Comparison of ENCODE assay signal across 16 mouse cellular contexts in the genomic region with DNA sequence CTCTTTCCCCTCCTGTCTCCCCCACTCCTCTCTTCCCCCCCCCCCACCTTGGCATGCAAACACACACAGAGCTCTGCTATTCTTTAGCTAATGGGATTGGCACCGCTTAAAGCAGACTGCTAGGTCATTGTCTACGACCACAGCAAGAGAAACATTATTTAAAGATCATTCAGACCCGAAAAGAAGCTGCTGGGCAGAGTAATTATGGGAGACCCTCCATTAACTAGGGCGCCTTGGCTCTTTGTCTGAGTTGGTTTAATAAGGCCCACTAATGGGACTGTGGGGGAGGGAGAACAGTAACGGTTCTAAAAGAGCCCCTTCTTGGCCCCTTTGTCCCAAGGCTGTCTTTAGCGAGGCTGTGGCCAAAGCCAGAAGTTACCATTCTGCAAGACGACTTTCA. TPM values are rescaled to one million over a fixed set of nuclear protein-coding genes. Genes with fewer than 3 reads are reported as not detected.
A peak's percentile ranks its signal among the peaks of the same experiment; 100 is the strongest.
DNase-seq lines count a peak whose midpoint lies in the region; ATAC-seq lines count a peak whose summit lies in the region.
"Had no signal": no experiment of that assay in that cellular context is flagged by ENCODE, and none has a peak within 500 bp of the region (broad histone marks: within the 10 kb centered on the region; RNA-seq: fewer than 3 reads in every experiment).

No protein-coding gene starts in this region.

- peak overlapping the region; percentile 15; the same call in 1 of the 2 replicates for H3K4me2 ChIP-seq in forebrain, embryonic 11.5 days (ENCODE audit: low read depth, low read length, severe bottlenecking)
- H3K4me2 ChIP-seq in hindbrain, embryonic 13.5 days = no peak overlapping the region
- peak overlapping the region; percentile 24; the same call in 1 of the 2 replicates for H3K4me2 ChIP-seq in midbrain, embryonic 14.5 days (ENCODE audit: low read length)
- H3K4me2 ChIP-seq: embryonic facial prominence, embryonic 13.5 days; liver, embryonic 13.5 days; stomach, embryonic 15.5 days had no signal

- H3K27me3 ChIP-seq in forebrain, embryonic 11.5 days (ENCODE audit: control insufficient read depth, insufficient read depth, low read length) = peaks cover 40% of the 10 kb centered on the region
- no peaks in the 10 kb centered on the region for H3K27me3 ChIP-seq in hindbrain, embryonic 13.5 days
- no peaks in the 10 kb centered on the region for H3K27me3 ChIP-seq in midbrain, embryonic 14.5 days (ENCODE audit: control insufficient read depth, insufficient read depth, low read length)
- H3K27me3 ChIP-seq: embryonic facial prominence, embryonic 13.5 days; liver, embryonic 13.5 days; stomach, embryonic 15.5 days had no signal

- WGBS in forebrain, embryonic 11.5 days = 7% methylated on average over 7 of the region's 7 CpGs
- WGBS in hindbrain, embryonic 13.5 days = 12% methylated on average over 7 of the region's 7 CpGs
- 4% methylated on average over 7 of the region's 7 CpGs for WGBS in midbrain, embryonic 14.5 days

- ATAC-seq in forebrain, embryonic 11.5 days (replicated peaks; ENCODE audit: low FRiP score) = peak; percentile 78
- peak; percentile 72; the same call in 1 of the 2 replicates for ATAC-seq in hindbrain, embryonic 13.5 days (ENCODE audit: low FRiP score)
- 0 out of 2 replicates have a peak, but pooled peaks have one; percentile 24 for ATAC-seq in midbrain, embryonic 14.5 days (ENCODE audit: low FRiP score, low TSS enrichment)
- ATAC-seq: intestine, embryonic 16.5 days had no signal

- peak; percentile 59 for DNase-seq in forebrain, embryonic 11.5 days (ENCODE audit: low spot score)
- peak; percentile 50 for DNase-seq in midbrain, embryonic 14.5 days
- no peak for DNase-seq in adrenal gland, postnatal 4 days (ENCODE audit: low spot score in 2 of 2)
- no peak for DNase-seq in urinary bladder, postnatal 36 days (ENCODE audit: low spot score in 2 of 2)
- DNase-seq in gastrocnemius, adult 18-20 months (ENCODE audit: low spot score) = no peak
- DNase-seq in lung, postnatal 14 days = no peak
- DNase-seq: adrenal gland, postnatal 36 days; cerebellum, adult 18-20 months; kidney, postnatal 36 days; liver, embryonic 13.5 days; lung, postnatal 4 days; right cerebral cortex, postnatal 4 days had no signal

- no peaks in the 10 kb centered on the region for H3K36me3 ChIP-seq in forebrain, embryonic 11.5 days (ENCODE audit: control insufficient read depth, insufficient read depth, low read length)
- no peaks in the 10 kb centered on the region for H3K36me3 ChIP-seq in hindbrain, embryonic 13.5 days
- H3K36me3 ChIP-seq in midbrain, embryonic 14.5 days (ENCODE audit: control insufficient read depth, insufficient read depth, low read length) = no peaks in the 10 kb centered on the region
- H3K36me3 ChIP-seq: embryonic facial prominence, embryonic 13.5 days; liver, embryonic 13.5 days; stomach, embryonic 15.5 days had no signal

- no peak overlapping the region for H3K27ac ChIP-seq in forebrain, embryonic 11.5 days (ENCODE audit: low read depth, low read length)
- no peak overlapping the region for H3K27ac ChIP-seq in hindbrain, embryonic 13.5 days
- no peak overlapping the region for H3K27ac ChIP-seq in midbrain, embryonic 14.5 days (replicated peaks; ENCODE audit: low read depth, low read length)
- H3K27ac ChIP-seq: embryonic facial prominence, embryonic 13.5 days; liver, embryonic 13.5 days; stomach, embryonic 15.5 days had no signal

- no peak overlapping the region for H3K4me3 ChIP-seq in forebrain, embryonic 11.5 days (ENCODE audit: low read depth, low read length)
- H3K4me3 ChIP-seq in hindbrain, embryonic 13.5 days = no peak overlapping the region
- H3K4me3 ChIP-seq in midbrain, embryonic 14.5 days (replicated peaks; ENCODE audit: low read depth, low read length) = no peak overlapping the region
- H3K4me3 ChIP-seq: embryonic facial prominence, embryonic 13.5 days; liver, embryonic 13.5 days; stomach, embryonic 15.5 days had no signal

- H3K9me3 ChIP-seq in forebrain, embryonic 11.5 days (ENCODE audit: control insufficient read depth, low read length) = no peaks in the 10 kb centered on the region
- H3K9me3 ChIP-seq in hindbrain, embryonic 13.5 days = no peaks in the 10 kb centered on the region
- no peaks in the 10 kb centered on the region for H3K9me3 ChIP-seq in midbrain, embryonic 14.5 days (ENCODE audit: control insufficient read depth, low read length)
- H3K9me3 ChIP-seq: embryonic facial prominence, embryonic 13.5 days; liver, embryonic 13.5 days; stomach, embryonic 15.5 days had no signal

- H3K4me1 ChIP-seq in forebrain, embryonic 11.5 days (replicated peaks; ENCODE audit: control insufficient read depth, insufficient read depth, low read length) = peaks cover 4% of the 10 kb centered on the region
- H3K4me1 ChIP-seq in hindbrain, embryonic 13.5 days (replicated peaks) = peaks cover 19% of the 10 kb centered on the region
- peaks cover 13% of the 10 kb centered on the region for H3K4me1 ChIP-seq in midbrain, embryonic 14.5 days (ENCODE audit: control insufficient read depth, insufficient read depth, low read length)
- H3K4me1 ChIP-seq: liver, embryonic 13.5 days; stomach, embryonic 15.5 days had no signal

- 0 out of 2 replicates have a peak overlapping the region, but pooled peaks have one; percentile 20 for H3K9ac ChIP-seq in forebrain, embryonic 11.5 days (ENCODE audit: low read length)
- H3K9ac ChIP-seq in hindbrain, embryonic 13.5 days = no peak overlapping the region
- H3K9ac ChIP-seq in midbrain, embryonic 14.5 days (replicated peaks; ENCODE audit: low read length) = 0 out of 2 replicates have a peak overlapping the region, but pooled peaks have one; percentile 26
- H3K9ac ChIP-seq: embryonic facial prominence, embryonic 13.5 days; liver, embryonic 13.5 days; stomach, embryonic 15.5 days had no signal

RNA-seq across cellular contexts. Expression of a gene that starts 18.7 kb away (rescaled TPM):
- polyA plus RNA-seq in forebrain, embryonic 11.5 days (2014; fragmentation: Nextera tagmentation; extraction: Ambion mirVana) = 6.5 and 7.2 TPM in 2 replicates
- 10.9 and 11.1 TPM in 2 replicates for polyA plus RNA-seq in hindbrain, embryonic 13.5 days (2015; fragmentation: Nextera tagmentation; extraction: Ambion mirVana)
- polyA plus RNA-seq in midbrain, embryonic 14.5 days (2014; fragmentation: Nextera tagmentation; extraction: Ambion mirVana) = 11.7 and 12.3 TPM in 2 replicates
- total RNA-seq in adrenal gland, postnatal 4 days (2021) = 10 to 100 TPM; 27.0 to 29.2 TPM
- 1 to 10 TPM; 8.5 to 9.3 TPM for total RNA-seq in gastrocnemius, adult 18-20 months (2021)

RNA-seq across cellular contexts. Expression of a gene that starts 57.2 kb away (rescaled TPM):
- polyA plus RNA-seq in forebrain, embryonic 11.5 days (2014; fragmentation: Nextera tagmentation; extraction: Ambion mirVana) = 0.24 TPM in 1 of 2 replicates, not detected in the other
- not detected in 2 replicates for polyA plus RNA-seq in hindbrain, embryonic 13.5 days (2015; fragmentation: Nextera tagmentation; extraction: Ambion mirVana)
- not detected in 2 replicates for polyA plus RNA-seq in midbrain, embryonic 14.5 days (2014; fragmentation: Nextera tagmentation; extraction: Ambion mirVana)
- total RNA-seq in adrenal gland, postnatal 4 days (2021) = 100 to 1,000 TPM; 902 to 972 TPM
- total RNA-seq in gastrocnemius, adult 18-20 months (2021) = under 1 TPM in 1 of 2 experiments, not detected in 1; 0.37 TPM
- polyA plus RNA-seq: embryonic facial prominence, embryonic 13.5 days; liver, embryonic 13.5 days had no signal

Comparison
In these comparisons a context has a peak if more than half of its experiments do, and no peak if none do; other contexts are left out.
1. ATAC-seq: peak in every context shown above with its lines; median percentile 78 in forebrain, embryonic 11.5 days; 72 in hindbrain, embryonic 13.5 days; 24 in midbrain, embryonic 14.5 days.
2. DNase-seq: peak in forebrain, embryonic 11.5 days (single experiment) and midbrain, embryonic 14.5 days (single experiment); none in adrenal gland, postnatal 4 days (0 of 2), urinary bladder, postnatal 36 days (0 of 2), gastrocnemius, adult 18-20 months (single experiment) and lung, postnatal 14 days (single experiment).